Mouse (Mus musculus) heart, adult 8-10 months (tissue): ENCODE results near the gene Pde4d. TPM values are rescaled to one million over a fixed set of nuclear protein-coding genes. Genes with fewer than 3 reads are reported as not detected.

Source experiments
- DNase-seq: peaks from one replicate; pipeline ENCODE4 v3.0.0; 2022; ENCODE audit warnings: low spot score
- total RNA-seq, 4 experiments: library from RNA; stranded (reverse); gene quantifications; 2 replicates each; pipeline ENCODE4 v1.2.4; 2022

The Pde4d gene
- total RNA-seq, 4 experiments from 2014 or later = 35.5 to 45.7 (median 42.5) TPM

DNA sequence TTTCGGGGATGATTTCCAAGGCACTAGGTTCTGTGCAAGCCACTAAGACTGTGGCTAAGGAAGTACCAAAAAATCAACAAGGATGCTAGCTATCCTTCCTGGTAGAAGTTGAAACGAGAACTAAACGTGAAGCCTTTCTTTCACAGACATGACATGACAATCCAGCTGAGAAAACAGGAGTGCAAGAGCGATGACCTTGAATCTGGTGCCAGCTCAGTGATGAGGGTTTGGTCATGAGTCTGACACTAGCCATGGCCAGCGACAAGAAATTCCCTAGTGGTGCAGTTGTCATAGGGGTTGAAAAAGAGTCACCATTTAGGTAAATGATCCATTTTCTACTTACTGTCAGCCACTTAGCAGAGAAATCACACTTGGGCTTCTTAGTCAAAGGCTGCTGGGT, 1466.2 kb downstream of the Pde4d start:
- peak; percentile 26 for DNase-seq

DNA sequence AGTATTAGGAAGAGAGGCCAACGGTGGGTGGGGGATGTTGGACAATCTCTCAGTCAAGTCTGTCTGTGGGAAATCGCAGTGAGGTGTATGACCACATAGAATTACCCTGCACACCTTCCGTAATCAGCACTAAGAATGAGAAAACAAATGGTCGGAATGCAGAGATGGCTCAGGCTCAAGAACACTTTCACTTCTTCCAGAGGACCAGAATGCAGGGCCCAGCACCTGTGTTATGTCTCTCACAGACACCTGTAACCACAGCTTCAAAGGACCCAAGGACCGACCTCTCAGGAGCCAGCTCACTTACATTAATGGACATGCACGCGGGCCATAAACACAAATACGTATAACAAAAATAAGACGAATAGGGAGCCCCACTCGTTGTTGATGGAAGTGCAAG, 1467.8 kb downstream of the Pde4d start:
- no peak for DNase-seq

DNA sequence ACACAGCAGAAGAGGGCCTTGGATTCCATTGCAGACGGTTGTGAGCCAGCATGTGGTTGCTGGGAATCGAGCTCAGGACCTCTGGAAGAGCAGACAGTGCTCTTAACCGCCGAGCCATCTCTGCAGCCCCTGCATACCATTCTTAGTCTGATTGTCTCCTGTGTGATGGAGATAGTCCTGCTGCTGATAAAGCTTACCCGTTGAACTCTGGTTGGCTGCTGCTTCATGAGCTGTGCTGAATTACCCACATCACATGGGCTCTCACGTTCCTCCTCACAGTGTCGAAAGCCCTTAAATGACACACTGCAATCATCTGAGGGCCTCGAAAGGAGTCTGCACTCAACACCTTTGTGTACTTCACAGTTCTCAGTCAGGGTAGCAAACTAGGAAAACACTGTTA, 1468.9 kb downstream of the Pde4d start:
- no peak for DNase-seq

DNA sequence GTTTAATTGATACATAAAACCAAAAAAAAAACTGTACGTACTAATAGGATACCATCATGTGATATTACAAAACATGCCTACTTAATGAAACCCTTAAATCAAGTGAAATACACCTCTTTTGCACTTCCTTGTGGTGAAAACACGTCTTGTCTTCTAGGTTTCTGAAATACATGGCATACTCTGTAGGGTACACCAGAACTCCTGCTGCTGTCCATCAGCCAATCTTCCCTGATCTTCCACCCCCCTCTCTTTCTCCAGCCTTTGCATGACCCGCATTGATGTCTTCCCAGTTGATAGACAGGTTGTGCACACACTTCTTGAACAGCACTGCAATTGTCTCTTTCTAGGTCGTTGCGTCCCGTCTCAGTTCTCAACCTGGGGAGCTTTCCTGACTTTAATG, 1470.5 kb downstream of the Pde4d start:
- no peak for DNase-seq

DNA sequence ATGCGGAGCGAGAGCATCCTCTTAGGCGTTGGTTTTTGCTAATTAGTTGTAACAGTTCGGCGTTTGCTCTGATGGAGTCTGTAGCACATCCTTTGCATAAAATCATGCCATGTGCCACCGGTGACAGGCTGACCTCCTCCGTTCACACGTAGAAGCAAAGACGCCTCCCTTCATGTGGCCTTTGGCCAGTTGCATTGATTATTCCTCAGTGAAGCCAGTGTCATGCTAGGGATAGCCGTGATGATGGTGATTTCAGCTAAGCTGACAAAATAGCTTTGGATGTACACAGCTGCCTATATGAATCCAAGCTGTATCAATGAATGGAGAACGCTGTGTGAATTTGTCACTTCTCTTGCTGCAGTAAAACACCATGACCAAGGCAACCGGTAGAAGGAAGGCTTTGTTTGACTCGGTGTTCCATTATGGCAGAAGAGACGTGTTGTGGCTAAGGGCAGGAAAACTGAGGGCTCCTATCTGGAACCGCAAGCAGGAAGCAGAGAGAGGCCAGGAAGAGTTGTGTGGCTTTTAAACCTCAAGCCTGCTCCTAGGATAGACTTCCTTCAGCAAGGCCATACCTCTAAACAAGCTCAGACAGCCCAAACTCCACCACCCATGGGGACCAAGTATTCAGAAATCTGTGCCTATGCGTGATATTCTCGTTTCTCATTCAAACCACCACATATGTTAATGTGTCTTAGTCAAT, 1471.7 kb downstream of the Pde4d start:
- DNase-seq = no peak

DNA sequence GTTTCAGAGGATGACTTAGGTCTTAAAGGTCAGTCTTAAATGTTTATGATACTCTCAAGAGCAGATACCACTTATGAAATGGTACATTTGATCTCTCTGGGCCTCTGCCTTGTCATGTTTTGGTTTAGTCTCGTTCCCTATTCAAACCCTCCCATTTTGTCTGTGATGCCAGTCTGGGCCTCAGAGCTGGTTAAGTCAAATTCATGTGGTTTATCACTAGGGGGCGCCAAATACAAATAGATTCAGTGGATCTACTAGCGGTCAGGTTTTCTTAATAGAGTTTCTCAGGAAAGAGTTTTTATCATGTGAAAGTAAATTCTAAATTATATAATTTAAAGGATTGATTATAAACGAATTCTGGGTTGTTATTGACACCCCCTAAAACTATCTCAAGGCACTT, 1472.5 kb downstream of the Pde4d start:
- peak; percentile 75 for DNase-seq

DNA sequence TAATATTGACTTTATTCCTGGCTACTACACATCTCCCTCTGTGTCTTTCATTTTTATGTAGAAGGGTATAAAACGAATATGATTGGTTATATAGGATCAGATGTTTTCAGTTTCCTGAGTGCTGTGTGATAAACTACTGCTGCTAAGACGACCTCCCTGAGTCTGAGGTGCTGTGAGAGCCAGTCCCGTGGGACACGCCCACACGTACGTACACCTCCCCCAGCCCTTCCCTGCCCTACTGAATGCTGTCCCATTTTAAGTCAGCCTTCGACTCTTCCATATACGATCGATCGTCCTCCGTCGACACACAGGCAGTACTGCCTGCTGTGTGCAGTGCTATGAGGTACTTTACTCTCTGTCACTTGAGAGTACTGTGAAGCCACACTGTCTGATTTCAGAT, 1473.0 kb downstream of the Pde4d start:
- no peak for DNase-seq

- no peak for DNase-seq
These were observed 1475.0 kb downstream of the Pde4d start for GRCm38 (mm10) chr13:109924771-109925170.

- DNase-seq = no peak
These were observed 1476.7 kb downstream of the Pde4d start for GRCm38 (mm10) chr13:109926277-109926920.

GRCm38 (mm10) chr13:109927782-109928181, 1478.0 kb downstream of the Pde4d start:
- no peak for DNase-seq

DNA sequence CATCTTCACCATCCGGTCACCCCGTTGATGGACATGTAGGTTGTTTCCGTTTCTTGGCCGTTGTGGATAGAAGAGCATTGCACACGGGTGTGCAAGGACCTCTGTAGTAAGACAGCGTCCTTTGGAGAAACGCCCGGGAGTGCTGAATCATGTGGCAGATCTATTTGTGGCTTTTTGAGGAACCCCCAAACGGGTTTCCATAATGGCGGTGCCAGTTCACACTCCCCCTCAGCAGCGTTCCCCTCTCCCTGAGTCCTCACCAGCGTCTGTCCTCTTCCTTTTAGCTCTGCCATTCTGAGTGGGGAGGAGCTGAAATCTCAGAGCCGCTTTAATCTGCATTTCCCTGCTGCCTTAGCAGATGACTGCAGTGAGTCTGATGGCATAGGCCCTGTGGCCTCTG, 1482.9 kb downstream of the Pde4d start:
- DNase-seq = no peak

GRCm38 (mm10) chr13:109933554-109933953, 1483.8 kb downstream of the Pde4d start:
- no peak for DNase-seq

DNA sequence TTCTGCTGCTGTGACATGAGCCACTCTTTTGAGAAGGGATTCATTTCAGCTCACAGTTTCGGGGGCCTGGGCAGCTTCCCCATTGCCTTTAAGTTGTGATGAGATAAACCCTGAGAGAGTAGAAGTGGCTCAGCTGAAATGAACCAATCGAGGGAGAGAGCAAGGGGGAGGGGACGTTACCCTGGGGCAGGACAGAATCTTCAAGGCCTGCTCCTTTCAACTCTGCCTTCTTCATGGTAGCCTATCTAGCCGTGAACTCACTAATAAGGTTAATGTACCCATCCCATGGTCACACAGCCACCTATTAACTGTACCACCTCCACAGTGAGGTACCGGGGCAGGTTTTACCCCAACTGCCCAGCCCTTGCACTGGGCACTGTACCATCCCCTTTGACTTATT, 1487.1 kb downstream of the Pde4d start:
- no peak for DNase-seq

- no peak for DNase-seq
These were observed 1495.2 kb downstream of the Pde4d start for GRCm38 (mm10) chr13:109944822-109945551.

DNA sequence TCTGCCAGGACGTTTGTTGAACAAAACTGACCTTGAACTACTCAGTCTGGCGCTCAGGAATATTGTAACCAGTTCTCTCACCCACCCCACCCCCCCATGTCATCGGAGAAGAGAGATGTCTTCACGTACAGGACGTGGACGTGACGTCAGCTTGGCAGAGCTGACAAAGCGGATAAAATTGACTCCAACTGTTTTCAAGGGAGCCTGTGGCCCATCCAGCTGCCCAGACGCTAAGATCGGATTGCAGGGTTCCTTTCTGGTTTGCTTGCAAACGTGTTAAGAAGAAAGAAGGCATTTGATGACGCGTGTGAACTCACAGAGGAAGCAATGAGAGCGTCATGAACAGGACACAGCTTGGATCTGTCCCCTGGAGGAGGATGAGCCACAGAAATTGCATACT, 1501.7 kb downstream of the Pde4d start:
- DNase-seq = no peak

DNA sequence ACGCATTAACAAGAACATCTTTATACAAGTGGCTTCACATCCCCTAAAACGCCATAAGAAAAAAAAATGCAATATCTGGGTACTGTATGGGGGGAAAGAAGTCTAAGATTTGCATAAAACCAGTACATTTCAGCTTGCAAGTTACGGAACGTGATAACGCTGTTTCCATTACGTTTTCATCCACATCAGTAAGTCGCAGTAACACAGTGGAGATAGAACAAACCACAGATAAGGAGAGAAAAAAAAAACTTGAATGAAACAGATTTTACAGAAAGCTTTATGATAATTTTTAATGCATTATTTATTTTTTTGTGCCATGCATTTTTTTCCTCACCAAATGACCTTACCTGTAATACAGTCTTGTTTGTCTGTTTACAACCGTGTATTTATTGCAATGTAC, 1504.4 kb downstream of the Pde4d start:
- no peak for DNase-seq

- no peak for DNase-seq
These were observed 1508.2 kb downstream of the Pde4d start for GRCm38 (mm10) chr13:109957953-109958352.

DNA sequence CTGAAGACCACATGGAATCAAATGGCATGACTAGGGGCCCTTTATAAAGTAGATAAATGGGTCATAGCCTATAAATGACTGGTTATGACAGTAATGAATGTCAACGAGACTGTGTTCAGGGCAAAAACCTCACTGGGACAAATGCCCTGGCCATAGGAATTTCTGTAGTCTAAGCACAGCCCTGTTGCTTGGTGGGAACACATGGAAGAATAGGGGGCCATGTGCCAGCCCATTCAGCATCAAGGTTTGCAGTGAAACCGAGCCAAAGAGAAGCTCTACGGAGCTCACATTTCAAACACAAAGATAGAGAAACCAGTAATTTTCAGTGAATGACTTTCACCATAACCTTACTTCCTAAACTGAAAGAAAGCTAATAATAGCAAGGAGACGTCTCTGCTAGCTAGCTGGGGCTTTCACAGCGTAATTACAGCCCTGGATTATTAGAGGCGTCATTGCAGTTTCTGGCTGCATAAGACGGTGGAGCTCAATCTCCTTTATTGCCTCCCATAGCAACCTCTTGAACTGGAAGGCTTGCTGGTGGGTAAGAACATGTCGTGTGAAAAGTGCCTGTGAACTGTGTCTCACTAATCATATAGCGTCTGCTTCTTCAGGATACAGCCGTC, 1533.2 kb downstream of the Pde4d start:
- no peak for DNase-seq

GRCm38 (mm10) chr13:109985411-109985810, 1535.7 kb downstream of the Pde4d start:
- peak; percentile 4 for DNase-seq

DNA sequence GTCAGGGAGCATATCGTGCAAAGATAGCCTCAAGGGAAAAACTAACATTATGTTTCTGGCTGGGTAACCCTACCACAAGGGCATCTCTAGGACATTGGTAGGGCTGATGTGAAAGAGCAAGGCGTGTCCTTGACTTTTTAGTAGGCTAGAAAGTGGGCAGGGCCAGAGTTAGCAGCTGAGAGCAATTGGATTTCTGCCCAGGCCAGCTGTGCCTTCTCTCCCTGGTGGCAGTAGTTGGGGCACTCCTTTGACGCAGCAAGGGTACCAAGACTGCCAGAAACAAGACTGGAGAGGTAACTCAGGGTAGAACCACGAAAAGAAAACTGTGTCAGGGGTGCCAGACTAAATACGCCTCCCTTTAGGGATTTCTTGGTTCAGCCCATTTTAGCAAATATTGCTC, 1536.1 kb downstream of the Pde4d start:
- peak; percentile 55 for DNase-seq

- DNase-seq = peak; percentile 52
These were observed 1543.2 kb downstream of the Pde4d start for GRCm38 (mm10) chr13:109992775-109993505.
